ENCODE assay signal across 17 mouse cellular contexts in the genomic region with DNA sequence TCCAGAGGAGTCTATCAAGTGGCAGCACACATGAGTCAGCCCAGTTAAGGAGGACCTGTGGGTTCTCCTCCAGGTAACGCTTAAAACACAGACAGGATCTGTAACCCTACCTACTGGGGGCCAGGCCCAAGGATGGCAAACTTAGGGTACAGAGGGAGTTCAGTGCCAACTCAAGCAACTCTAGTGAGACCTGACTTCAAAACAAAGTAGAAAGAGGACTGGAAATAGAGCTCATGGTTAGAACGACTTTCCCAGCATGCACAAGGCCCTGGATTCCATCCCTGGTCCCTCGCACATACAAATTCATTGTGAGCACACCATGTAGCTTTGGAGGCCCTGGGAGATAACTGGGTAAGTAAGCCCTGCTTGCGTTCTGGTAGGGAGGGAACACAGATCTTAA. TPM values are rescaled to one million over a fixed set of nuclear protein-coding genes. Genes with fewer than 3 reads are reported as not detected.
"Had no signal": no experiment of that assay in that cellular context is flagged by ENCODE, and none has a peak within 500 bp of the region (broad histone marks: within the 10 kb centered on the region; RNA-seq: fewer than 3 reads in every experiment).

No protein-coding gene starts in this region.

- H3K27ac ChIP-seq: neural tube, embryonic 12.5 days; neural tube, embryonic 13.5 days; neural tube, embryonic 15.5 days; stomach, embryonic 15.5 days; stomach, postnatal 0 days had no signal

- H3K36me3 ChIP-seq: neural tube, embryonic 12.5 days; neural tube, embryonic 13.5 days; neural tube, embryonic 15.5 days; stomach, embryonic 15.5 days had no signal

- H3K9ac ChIP-seq: neural tube, embryonic 12.5 days; neural tube, embryonic 13.5 days; neural tube, embryonic 15.5 days; stomach, embryonic 15.5 days had no signal

- H3K4me2 ChIP-seq: neural tube, embryonic 12.5 days; neural tube, embryonic 13.5 days; neural tube, embryonic 15.5 days; stomach, embryonic 15.5 days had no signal

- H3K4me3 ChIP-seq: neural tube, embryonic 12.5 days; neural tube, embryonic 13.5 days; neural tube, embryonic 15.5 days; stomach, embryonic 15.5 days had no signal

- H3K9me3 ChIP-seq: neural tube, embryonic 12.5 days; neural tube, embryonic 13.5 days; neural tube, embryonic 15.5 days; stomach, embryonic 15.5 days had no signal

- DNase-seq: retina, postnatal 1 day; right cerebral cortex, adult 18-20 months; right cerebral cortex, postnatal 14 days; right cerebral cortex, postnatal 4 days; spleen, adult 18-20 months; thymus, adult 18-20 months; thymus, adult 2 months; thymus, postnatal 14 days; thymus, postnatal 25 days; thymus, postnatal 36 days; thymus, postnatal 4 days had no signal

RNA-seq across cellular contexts. Expression of a gene that starts 43.4 kb away (rescaled TPM):
- polyA plus RNA-seq: neural tube, embryonic 11.5 days had no signal
